Mouse (Mus musculus) monocyte, adult 5-6 weeks (primary cell): ENCODE measurements at regions not wholly inside any gene's neighbourhood (a gene's known extent, or its start where the extent isn't known, plus 50 kb on each side); places are given as distances from the start of the nearest gene placed in this dataset.

Experiments
- ATAC-seq: fragments of 153-309, 156-312 bp; replicated peaks from 2 replicates; pipeline ENCODE4 v1.8.0; 2017; ENCODE audit warnings: mild to moderate bottlenecking; ENCODE audit not compliant: low TSS enrichment, insufficient number of reproducible peaks, severe bottlenecking, poor library complexity, low FRiP score

DNA sequence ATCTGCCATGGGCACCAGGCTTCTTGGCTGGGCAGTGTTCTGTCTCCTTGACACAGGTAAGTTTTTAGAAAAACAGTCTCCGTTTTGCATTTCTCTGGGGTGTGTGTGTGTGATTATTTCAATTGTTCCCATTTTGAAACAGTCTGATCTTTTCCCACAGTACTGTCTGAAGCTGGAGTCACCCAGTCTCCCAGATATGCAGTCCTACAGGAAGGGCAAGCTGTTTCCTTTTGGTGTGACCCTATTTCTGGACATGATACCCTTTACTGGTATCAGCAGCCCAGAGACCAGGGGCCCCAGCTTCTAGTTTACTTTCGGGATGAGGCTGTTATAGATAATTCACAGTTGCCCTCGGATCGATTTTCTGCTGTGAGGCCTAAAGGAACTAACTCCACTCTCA lies 99.9 kb upstream of the 2210010C04Rik start:
- ATAC-seq, result no peak

GRCm38 (mm10) chr6:41129906-41130305 lies 94.6 kb upstream of the 2210010C04Rik start:
- no peak for ATAC-seq

- ATAC-seq, result no peak
These were observed 92.5 kb upstream of the 2210010C04Rik start for GRCm38 (mm10) chr6:41127816-41128215.

GRCm38 (mm10) chr6:41126855-41127254 lies 91.5 kb upstream of the 2210010C04Rik start:
- no peak for ATAC-seq

DNA sequence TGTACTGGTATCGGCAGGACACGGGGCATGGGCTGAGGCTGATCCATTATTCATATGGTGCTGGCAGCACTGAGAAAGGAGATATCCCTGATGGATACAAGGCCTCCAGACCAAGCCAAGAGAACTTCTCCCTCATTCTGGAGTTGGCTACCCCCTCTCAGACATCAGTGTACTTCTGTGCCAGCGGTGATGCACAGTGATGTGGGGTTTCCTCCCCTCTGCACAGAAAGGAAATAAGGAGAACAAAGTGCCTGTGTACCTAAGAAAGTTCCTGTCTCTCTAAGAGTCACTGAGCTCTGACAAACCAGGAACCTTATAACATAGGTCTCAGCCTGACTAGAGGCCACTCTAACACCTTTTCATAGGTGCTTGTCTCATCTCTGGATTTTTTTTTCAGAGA lies 86.3 kb upstream of the 2210010C04Rik start:
- no peak for ATAC-seq

- no peak for ATAC-seq
These were observed 83.9 kb upstream of the 2210010C04Rik start for GRCm38 (mm10) chr6:41119176-41119575.

- ATAC-seq, result peak; percentile 80
These were observed 83.1 kb upstream of the 2210010C04Rik start for GRCm38 (mm10) chr6:41118201-41118976.

GRCm38 (mm10) chr6:41113943-41114342 lies 78.6 kb upstream of the 2210010C04Rik start:
- ATAC-seq, result no peak

DNA sequence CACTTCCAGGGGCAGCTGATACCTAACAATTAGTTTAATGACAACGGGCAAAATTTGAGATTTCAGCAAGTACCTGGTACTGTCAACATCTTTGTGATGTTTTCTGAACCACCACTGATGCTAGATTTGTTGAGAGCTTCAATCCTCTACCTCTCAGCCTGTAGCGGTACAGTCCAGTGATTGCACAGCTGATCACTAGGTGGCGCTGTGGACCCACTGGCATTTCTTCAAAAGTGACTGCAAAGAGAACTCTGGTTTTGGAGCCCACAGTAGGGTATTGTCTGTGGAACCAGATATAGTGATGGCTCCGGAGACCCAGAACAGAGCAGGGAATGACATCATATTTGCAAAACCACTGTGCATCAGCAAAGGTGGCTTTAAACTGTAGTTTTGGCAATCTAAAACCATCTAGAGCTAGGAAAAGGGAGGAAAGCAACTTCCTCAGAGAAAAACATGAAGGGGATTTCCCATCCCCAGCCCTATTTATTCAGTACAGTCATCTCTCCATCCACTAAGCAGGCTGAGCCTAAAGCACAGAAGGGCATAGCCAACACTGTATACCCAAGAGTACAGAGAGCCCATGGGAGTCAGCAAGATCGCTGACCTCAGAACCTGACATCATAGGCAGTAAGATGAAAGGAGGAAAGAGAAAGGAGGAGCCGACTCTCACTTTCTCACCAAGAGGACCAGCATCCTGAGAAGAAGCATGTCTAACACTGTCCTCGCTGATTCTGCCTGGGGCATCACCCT lies 77.7 kb upstream of the 2210010C04Rik start:
- ATAC-seq, result peak; percentile 76

GRCm38 (mm10) chr6:41111829-41112228 lies 76.5 kb upstream of the 2210010C04Rik start:
- no peak for ATAC-seq

GRCm38 (mm10) chr6:41108897-41109296 lies 73.6 kb upstream of the 2210010C04Rik start:
- ATAC-seq, result no peak

GRCm38 (mm10) chr6:41103689-41104400 lies 68.5 kb upstream of the 2210010C04Rik start:
- ATAC-seq, result no peak

DNA sequence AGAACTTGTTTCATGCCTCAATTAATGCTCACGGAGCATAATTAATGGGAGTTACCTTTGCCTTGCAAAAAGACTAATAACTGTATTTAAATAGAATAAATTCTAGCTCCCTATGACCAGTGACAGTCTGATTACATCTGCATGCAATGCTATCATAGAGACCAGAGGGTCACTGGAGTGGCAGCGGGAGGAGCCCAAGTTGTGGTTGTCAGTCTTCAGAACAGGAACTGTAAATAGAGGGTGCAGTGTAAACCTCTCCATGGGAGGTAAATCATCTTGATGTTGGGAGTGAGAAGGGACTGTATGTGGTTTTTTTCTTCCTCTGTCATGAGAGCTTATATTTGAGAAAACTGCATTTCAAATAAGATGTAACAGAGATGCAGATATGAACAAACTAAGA lies 66.7 kb upstream of the 2210010C04Rik start:
- ATAC-seq, result no peak

GRCm38 (mm10) chr6:41100258-41100657 lies 64.9 kb upstream of the 2210010C04Rik start:
- ATAC-seq, result no peak

GRCm38 (mm10) chr6:41091177-41091829 lies 56.0 kb upstream of the 2210010C04Rik start:
- no peak for ATAC-seq
